Mouse (Mus musculus): ENCODE measurements around the gene Irgc1. TPM values are rescaled to one million over a fixed set of nuclear protein-coding genes. Genes with fewer than 3 reads are reported as not detected.

The Irgc1 gene
- polyA plus RNA-seq, 1 experiment from 2014 or later: 0.07 TPM

GRCm38 (mm10) chr7:24474811-24475506 lies 22.9 kb upstream of the Irgc1 start:
- Histone ChIP-seq H3K9me3 (ENCODE audit: control insufficient read depth, low read length) (peaks cover 10% of the 10 kb centered on the region), H3K4me3 (ENCODE audit: low read length) (no peak overlapping the region), H3K27ac (ENCODE audit: low read length) (no peak overlapping the region), H3K36me3 (ENCODE audit: control insufficient read depth, insufficient read depth, low read length) (0 out of 2 replicates have a peak, but pooled peaks cover 3% of the 10 kb centered on the region), H3K9ac (ENCODE audit: low read depth, low read length) (no peak overlapping the region), H3K4me2 (ENCODE audit: low read depth, low read length) (no peak overlapping the region), H3K27me3 (replicated peaks; ENCODE audit: control insufficient read depth, insufficient read depth, low read length) (no peaks in the 10 kb centered on the region), H3K4me1 (ENCODE audit: control insufficient read depth, insufficient read depth, low read length) (0 out of 2 replicates have a peak, but pooled peaks cover 3% of the 10 kb centered on the region)
- 42% methylated on average over 21 of the region's 21 CpGs for WGBS
- no peak for ATAC-seq

- WGBS: 48% methylated on average over 10 of the region's 10 CpGs
- Histone ChIP-seq H3K27ac (ENCODE audit: low read length) (no peak overlapping the region), H3K36me3 (ENCODE audit: control insufficient read depth, insufficient read depth, low read length) (peaks cover 7% of the 10 kb centered on the region), H3K9ac (ENCODE audit: low read depth, low read length) (no peak overlapping the region), H3K9me3 (ENCODE audit: control insufficient read depth, low read length) (peaks cover 14% of the 10 kb centered on the region), H3K27me3 (replicated peaks; ENCODE audit: control insufficient read depth, insufficient read depth, low read length) (no peaks in the 10 kb centered on the region), H3K4me3 (ENCODE audit: low read length) (no peak overlapping the region), H3K4me1 (ENCODE audit: control insufficient read depth, insufficient read depth, low read length) (0 out of 2 replicates have a peak, but pooled peaks cover 3% of the 10 kb centered on the region), H3K4me2 (ENCODE audit: low read depth, low read length) (no peak overlapping the region)
- peak; percentile 36 for ATAC-seq
These were observed 21.9 kb upstream of the Irgc1 start for GRCm38 (mm10) chr7:24473913-24474529.

GRCm38 (mm10) chr7:24472937-24473336 lies 20.8 kb upstream of the Irgc1 start:
- Histone ChIP-seq H3K36me3 (ENCODE audit: control insufficient read depth, insufficient read depth, low read length) (peaks cover 8% of the 10 kb centered on the region), H3K27ac (ENCODE audit: low read length) (no peak overlapping the region), H3K9ac (ENCODE audit: low read depth, low read length) (no peak overlapping the region), H3K4me1 (ENCODE audit: control insufficient read depth, insufficient read depth, low read length) (0 out of 2 replicates have a peak, but pooled peaks cover 3% of the 10 kb centered on the region), H3K27me3 (replicated peaks; ENCODE audit: control insufficient read depth, insufficient read depth, low read length) (no peaks in the 10 kb centered on the region), H3K9me3 (ENCODE audit: control insufficient read depth, low read length) (peaks cover 15% of the 10 kb centered on the region), H3K4me3 (ENCODE audit: low read length) (no peak overlapping the region), H3K4me2 (ENCODE audit: low read depth, low read length) (no peak overlapping the region)
- ATAC-seq: no peak
- 80% methylated on average over 7 of the region's 7 CpGs for WGBS

GRCm38 (mm10) chr7:24472442-24472841 lies 20.3 kb upstream of the Irgc1 start:
- Histone ChIP-seq H3K4me3 (ENCODE audit: low read length) (no peak overlapping the region), H3K9ac (ENCODE audit: low read depth, low read length) (no peak overlapping the region), H3K9me3 (ENCODE audit: control insufficient read depth, low read length) (peaks cover 10% of the 10 kb centered on the region), H3K36me3 (ENCODE audit: control insufficient read depth, insufficient read depth, low read length) (peaks cover 8% of the 10 kb centered on the region), H3K4me2 (ENCODE audit: low read depth, low read length) (no peak overlapping the region), H3K4me1 (ENCODE audit: control insufficient read depth, insufficient read depth, low read length) (0 out of 2 replicates have a peak, but pooled peaks cover 3% of the 10 kb centered on the region), H3K27me3 (replicated peaks; ENCODE audit: control insufficient read depth, insufficient read depth, low read length) (no peaks in the 10 kb centered on the region), H3K27ac (ENCODE audit: low read length) (no peak overlapping the region)
- ATAC-seq: no peak
- 81% methylated on average over 6 of the region's 6 CpGs for whole genome bisulfite sequencing

- WGBS: 93% methylated on average over 7 of the region's 7 CpGs
- Histone ChIP-seq H3K27me3 (replicated peaks; ENCODE audit: control insufficient read depth, insufficient read depth, low read length) (no peaks in the 10 kb centered on the region), H3K9me3 (ENCODE audit: control insufficient read depth, low read length) (peaks cover 9% of the 10 kb centered on the region), H3K9ac (ENCODE audit: low read depth, low read length) (no peak overlapping the region), H3K27ac (ENCODE audit: low read length) (no peak overlapping the region), H3K4me2 (ENCODE audit: low read depth, low read length) (no peak overlapping the region), H3K36me3 (ENCODE audit: control insufficient read depth, insufficient read depth, low read length) (peaks cover 8% of the 10 kb centered on the region), H3K4me1 (ENCODE audit: control insufficient read depth, insufficient read depth, low read length) (0 out of 2 replicates have a peak, but pooled peaks cover 2% of the 10 kb centered on the region), H3K4me3 (ENCODE audit: low read length) (no peak overlapping the region)
- no peak for ATAC-seq
These were observed 18.3 kb upstream of the Irgc1 start for GRCm38 (mm10) chr7:24470356-24470755.

GRCm38 (mm10) chr7:24469126-24469525 lies 17.0 kb upstream of the Irgc1 start:
- Histone ChIP-seq H3K9me3 (ENCODE audit: control insufficient read depth, low read length) (peaks cover 9% of the 10 kb centered on the region), H3K4me1 (ENCODE audit: control insufficient read depth, insufficient read depth, low read length) (no peaks in the 10 kb centered on the region), H3K27me3 (replicated peaks; ENCODE audit: control insufficient read depth, insufficient read depth, low read length) (no peaks in the 10 kb centered on the region), H3K4me3 (ENCODE audit: low read length) (no peak overlapping the region), H3K4me2 (ENCODE audit: low read depth, low read length) (no peak overlapping the region), H3K36me3 (ENCODE audit: control insufficient read depth, insufficient read depth, low read length) (peaks cover 8% of the 10 kb centered on the region), H3K9ac (ENCODE audit: low read depth, low read length) (no peak overlapping the region), H3K27ac (ENCODE audit: low read length) (no peak overlapping the region)
- ATAC-seq: no peak
- 86% methylated on average over 3 of the region's 3 CpGs for WGBS

- H3K4me1 ChIP-seq (ENCODE audit: control insufficient read depth, insufficient read depth, low read length): no peaks in the 10 kb centered on the region; the same call in 1 of the 2 replicates
- no peak for ATAC-seq
- whole genome bisulfite sequencing: 80% methylated on average over 5 of the region's 5 CpGs
- no peak overlapping the region for H3K4me2 ChIP-seq (ENCODE audit: low read depth, low read length)
- no peaks in the 10 kb centered on the region for H3K27me3 ChIP-seq (replicated peaks; ENCODE audit: control insufficient read depth, insufficient read depth, low read length)
- H3K36me3 ChIP-seq (ENCODE audit: control insufficient read depth, insufficient read depth, low read length): peaks cover 8% of the 10 kb centered on the region
- H3K27ac ChIP-seq (ENCODE audit: low read length): no peak overlapping the region
- peaks cover 8% of the 10 kb centered on the region for H3K9me3 ChIP-seq (ENCODE audit: control insufficient read depth, low read length)
- no peak overlapping the region for H3K9ac ChIP-seq (ENCODE audit: low read depth, low read length)
- no peak overlapping the region for H3K4me3 ChIP-seq (ENCODE audit: low read length)
These were observed 15.8 kb upstream of the Irgc1 start for GRCm38 (mm10) chr7:24467886-24468285.

GRCm38 (mm10) chr7:24466835-24467234 lies 14.7 kb upstream of the Irgc1 start:
- Histone ChIP-seq H3K4me3 (ENCODE audit: low read length) (no peak overlapping the region), H3K4me1 (ENCODE audit: control insufficient read depth, insufficient read depth, low read length) (peaks cover 9% of the 10 kb centered on the region), H3K36me3 (ENCODE audit: control insufficient read depth, insufficient read depth, low read length) (peaks cover 6% of the 10 kb centered on the region), H3K9ac (ENCODE audit: low read depth, low read length) (no peak overlapping the region), H3K27me3 (replicated peaks; ENCODE audit: control insufficient read depth, insufficient read depth, low read length) (no peaks in the 10 kb centered on the region), H3K27ac (ENCODE audit: low read length) (no peak overlapping the region), H3K4me2 (ENCODE audit: low read depth, low read length) (no peak overlapping the region), H3K9me3 (ENCODE audit: control insufficient read depth, low read length) (peaks cover 5% of the 10 kb centered on the region; the same call in 1 of the 2 replicates)
- ATAC-seq: no peak
- WGBS: 88% methylated on average over 6 of the region's 6 CpGs

GRCm38 (mm10) chr7:24462388-24463319 lies 10.6 kb upstream of the Irgc1 start, which contains the start of gene Plaur:
TSS of gene Plaur (plus strand) at chr7:24462484.
- Histone ChIP-seq H3K4me2 (ENCODE audit: low read depth, low read length) (peak within 1 kb of the TSS; percentile 77), H3K4me1 (ENCODE audit: control insufficient read depth, insufficient read depth, low read length) (peaks cover 34% of the 10 kb centered on the region), H3K27ac (ENCODE audit: low read length) (peak within 1 kb of the TSS; percentile 72), H3K4me3 (ENCODE audit: low read length) (peak within 1 kb of the TSS; percentile 50), H3K27me3 (replicated peaks; ENCODE audit: control insufficient read depth, insufficient read depth, low read length) (no peaks in the 10 kb centered on the region), H3K36me3 (ENCODE audit: control insufficient read depth, insufficient read depth, low read length) (no peaks in the 10 kb centered on the region), H3K9me3 (ENCODE audit: control insufficient read depth, low read length) (no peaks in the 10 kb centered on the region), H3K9ac (ENCODE audit: low read depth, low read length) (peak within 1 kb of the TSS; percentile 64)
- peak; percentile 69 for ATAC-seq
- 2% methylated on average over 27 of the region's 27 CpGs for WGBS

Data from intestine, embryonic 16.5 days (tissue).